Mouse (Mus musculus) B cell, adult 62 days (primary cell): Measurements from ENCODE around the gene Cldn16. TPM values are rescaled to one million over a fixed set of nuclear protein-coding genes. Genes with fewer than 3 reads are reported as not detected.

ENCODE experiments used
- total RNA-seq: library from RNA; stranded (reverse); gene quantifications from 4 replicates; pipeline ENCODE4 v1.2.4, GENCODE M21; 2023

Gene Cldn16
- not detected in 4 replicates for total RNA-seq

DNA sequence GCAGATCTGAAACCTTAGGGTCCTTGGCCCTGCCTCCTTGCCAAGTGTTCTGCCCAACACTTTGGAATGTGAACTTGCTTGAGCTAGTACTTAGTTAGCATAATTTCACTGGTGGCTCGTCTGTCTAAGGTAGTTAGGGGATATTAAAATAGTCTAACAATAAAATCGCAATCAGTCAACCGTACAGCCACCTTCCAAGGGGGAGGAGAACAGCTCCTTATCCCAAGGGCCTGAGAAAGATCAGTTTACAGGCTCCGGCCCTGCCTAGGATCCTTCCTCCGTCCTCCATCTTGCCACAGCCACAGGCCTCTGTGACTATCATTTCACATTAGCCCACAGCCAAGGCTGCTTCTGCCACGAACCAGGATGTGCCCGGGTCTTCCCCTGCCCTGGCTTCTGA is at the start of gene Cldn16:
TSS of gene Cldn16 (plus strand) at position 301 of the 400 bp plus-strand sequence.

DNA sequence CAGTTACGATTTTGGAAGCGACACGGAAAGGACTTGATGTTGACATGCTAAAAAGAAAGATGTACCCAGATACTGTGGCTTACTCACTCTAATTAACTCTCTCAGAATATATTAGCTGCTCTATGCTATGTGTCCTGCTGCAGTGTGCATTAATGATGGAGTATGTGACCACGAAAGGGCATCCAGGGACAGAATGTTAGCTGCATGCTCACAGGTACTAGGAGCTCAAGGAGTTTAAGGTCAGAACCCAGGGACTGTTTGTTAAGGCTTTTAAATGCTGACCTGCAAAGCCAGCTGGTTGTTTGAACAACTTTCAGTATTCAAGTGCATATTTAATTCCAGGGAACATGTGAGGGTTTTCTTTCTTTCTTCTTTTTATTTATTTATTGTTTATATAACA is 63.7 kb downstream of the Cldn16 start, which contains the start of gene Tmem207:
TSS of gene Tmem207 (minus strand) at position 101 of the 400 bp plus-strand sequence.

Other genes with a start within 250 kb of the Cldn16 start
- not detected in 4 replicates for gene Cldn1, start 91.3 kb upstream of the Cldn16 start, total RNA-seq
- gene Tmem207, start 63.6 kb downstream of the Cldn16 start, total RNA-seq, result not detected in 4 replicates
- gene Il1rap, start 118.6 kb downstream of the Cldn16 start, total RNA-seq, result 9.0 to 10.2 TPM (median 9.5 TPM) in 4 replicates